Mouse (Mus musculus): Measurements from ENCODE around the gene Map3k5. TPM values are rescaled to one million over a fixed set of nuclear protein-coding genes. Genes with fewer than 3 reads are reported as not detected.

The Map3k5 gene
- polyA plus RNA-seq, 1 experiment from 2014 or later: 1.9 TPM

GRCm38 (mm10) chr10:19948381-19948780, 14.1 kb downstream of the Map3k5 start:
- Histone ChIP-seq H3K9ac (no peak overlapping the region), H3K9me3 (no peaks in the 10 kb centered on the region), H3K4me2 (no peak overlapping the region), H3K36me3 (no peaks in the 10 kb centered on the region), H3K27me3 (no peaks in the 10 kb centered on the region), H3K4me3 (no peak overlapping the region), H3K4me1 (0 out of 2 replicates have a peak, but pooled peaks cover 11% of the 10 kb centered on the region), H3K27ac (no peak overlapping the region)
- 89% methylated on average over 11 of the region's 11 CpGs for WGBS
- ATAC-seq (ENCODE audit: borderline replicate concordance, extremely low read depth, low FRiP score, low TSS enrichment): no peak

GRCm38 (mm10) chr10:19949106-19949505, 14.8 kb downstream of the Map3k5 start:
- ATAC-seq (ENCODE audit: borderline replicate concordance, extremely low read depth, low FRiP score, low TSS enrichment): no peak
- 90% methylated on average over 4 of the region's 4 CpGs for WGBS
- no peak overlapping the region for H3K9ac ChIP-seq
- no peaks in the 10 kb centered on the region for H3K9me3 ChIP-seq
- no peak overlapping the region for H3K4me3 ChIP-seq
- no peaks in the 10 kb centered on the region for H3K27me3 ChIP-seq
- H3K27ac ChIP-seq: no peak overlapping the region
- no peaks in the 10 kb centered on the region for H3K36me3 ChIP-seq
- 0 out of 2 replicates have a peak, but pooled peaks cover 13% of the 10 kb centered on the region for H3K4me1 ChIP-seq
- H3K4me2 ChIP-seq: no peak overlapping the region

GRCm38 (mm10) chr10:19953032-19953761, 18.9 kb downstream of the Map3k5 start:
- Histone ChIP-seq H3K9ac (no peak overlapping the region), H3K9me3 (no peaks in the 10 kb centered on the region), H3K36me3 (no peaks in the 10 kb centered on the region), H3K4me3 (no peak overlapping the region), H3K4me1 (peaks cover 33% of the 10 kb centered on the region), H3K4me2 (no peak overlapping the region), H3K27ac (no peak overlapping the region), H3K27me3 (no peaks in the 10 kb centered on the region)
- no peak for ATAC-seq (ENCODE audit: borderline replicate concordance, extremely low read depth, low FRiP score, low TSS enrichment)
- WGBS: 69% methylated on average over 11 of the region's 11 CpGs

GRCm38 (mm10) chr10:19954572-19954971, 20.3 kb downstream of the Map3k5 start:
- Histone ChIP-seq H3K4me3 (no peak overlapping the region), H3K4me2 (no peak overlapping the region), H3K9me3 (no peaks in the 10 kb centered on the region), H3K9ac (no peak overlapping the region), H3K4me1 (peaks cover 33% of the 10 kb centered on the region), H3K27ac (no peak overlapping the region), H3K27me3 (no peaks in the 10 kb centered on the region), H3K36me3 (no peaks in the 10 kb centered on the region)
- no peak for ATAC-seq (ENCODE audit: borderline replicate concordance, extremely low read depth, low FRiP score, low TSS enrichment)
- 66% methylated on average over 3 of the region's 3 CpGs for WGBS

GRCm38 (mm10) chr10:19955817-19956216, 21.5 kb downstream of the Map3k5 start:
- Histone ChIP-seq H3K9me3 (no peaks in the 10 kb centered on the region), H3K4me3 (no peak overlapping the region), H3K36me3 (no peaks in the 10 kb centered on the region), H3K4me2 (no peak overlapping the region), H3K4me1 (peaks cover 33% of the 10 kb centered on the region), H3K27ac (peak overlapping the region; percentile 71; the same call in 1 of the 2 replicates), H3K27me3 (no peaks in the 10 kb centered on the region), H3K9ac (no peak overlapping the region)
- ATAC-seq (ENCODE audit: borderline replicate concordance, extremely low read depth, low FRiP score, low TSS enrichment): no peak
- WGBS: 73% methylated on average over 6 of the region's 6 CpGs

GRCm38 (mm10) chr10:19956745-19957144, 22.5 kb downstream of the Map3k5 start:
- Histone ChIP-seq H3K36me3 (no peaks in the 10 kb centered on the region), H3K4me3 (no peak overlapping the region), H3K4me1 (peaks cover 33% of the 10 kb centered on the region), H3K27me3 (no peaks in the 10 kb centered on the region), H3K27ac (peak overlapping the region; percentile 71), H3K4me2 (peak overlapping the region; percentile 30; the same call in 1 of the 2 replicates), H3K9ac (no peak overlapping the region), H3K9me3 (no peaks in the 10 kb centered on the region)
- WGBS: 16% methylated on average over 6 of the region's 6 CpGs
- ATAC-seq (ENCODE audit: borderline replicate concordance, extremely low read depth, low FRiP score, low TSS enrichment): peak; percentile 89

GRCm38 (mm10) chr10:19960831-19961380, 26.6 kb downstream of the Map3k5 start:
- no peak overlapping the region for H3K4me2 ChIP-seq
- H3K9ac ChIP-seq: no peak overlapping the region
- H3K27ac ChIP-seq: no peak overlapping the region
- no peaks in the 10 kb centered on the region for H3K27me3 ChIP-seq
- no peak overlapping the region for H3K4me3 ChIP-seq
- 61% methylated on average over 6 of the region's 6 CpGs for WGBS
- H3K36me3 ChIP-seq: no peaks in the 10 kb centered on the region
- H3K9me3 ChIP-seq: no peaks in the 10 kb centered on the region
- H3K4me1 ChIP-seq: peaks cover 37% of the 10 kb centered on the region
- ATAC-seq (ENCODE audit: borderline replicate concordance, extremely low read depth, low FRiP score, low TSS enrichment): no peak

GRCm38 (mm10) chr10:19962746-19963145, 28.5 kb downstream of the Map3k5 start:
- WGBS: 81% methylated on average over 4 of the region's 4 CpGs

GRCm38 (mm10) chr10:19963206-19963605, 28.9 kb downstream of the Map3k5 start:
- WGBS: 63% methylated on average over 1 of the region's 1 CpGs
- H3K4me2 ChIP-seq: no peak overlapping the region
- H3K27ac ChIP-seq: no peak overlapping the region

More at GRCm38 (mm10) chr10:19962746-19963145, 28.5 kb downstream of the Map3k5 start:
- H3K4me2 ChIP-seq: no peak overlapping the region
- H3K4me3 ChIP-seq: no peak overlapping the region
- no peak overlapping the region for H3K27ac ChIP-seq
- no peak for ATAC-seq (ENCODE audit: borderline replicate concordance, extremely low read depth, low FRiP score, low TSS enrichment)
- no peak overlapping the region for H3K9ac ChIP-seq
- H3K36me3 ChIP-seq: no peaks in the 10 kb centered on the region
- H3K4me1 ChIP-seq: peaks cover 22% of the 10 kb centered on the region
- H3K27me3 ChIP-seq: no peaks in the 10 kb centered on the region
- no peaks in the 10 kb centered on the region for H3K9me3 ChIP-seq

GRCm38 (mm10) chr10:19964105-19964504, 29.8 kb downstream of the Map3k5 start:
- Histone ChIP-seq H3K27me3 (no peaks in the 10 kb centered on the region), H3K4me2 (no peak overlapping the region), H3K27ac (peak overlapping the region; percentile 22; the same call in 1 of the 2 replicates), H3K4me1 (peaks cover 28% of the 10 kb centered on the region), H3K4me3 (no peak overlapping the region), H3K9ac (no peak overlapping the region), H3K9me3 (no peaks in the 10 kb centered on the region), H3K36me3 (no peaks in the 10 kb centered on the region)
- ATAC-seq (ENCODE audit: borderline replicate concordance, extremely low read depth, low FRiP score, low TSS enrichment): no peak
- 50% methylated on average over 4 of the region's 4 CpGs for WGBS

More at GRCm38 (mm10) chr10:19963206-19963605, 28.9 kb downstream of the Map3k5 start:
- Histone ChIP-seq H3K27me3 (no peaks in the 10 kb centered on the region), H3K4me3 (no peak overlapping the region), H3K9me3 (no peaks in the 10 kb centered on the region), H3K4me1 (peaks cover 20% of the 10 kb centered on the region), H3K9ac (no peak overlapping the region), H3K36me3 (no peaks in the 10 kb centered on the region)
- no peak for ATAC-seq (ENCODE audit: borderline replicate concordance, extremely low read depth, low FRiP score, low TSS enrichment)

- Histone ChIP-seq H3K36me3 (no peaks in the 10 kb centered on the region), H3K27ac (no peak overlapping the region), H3K4me3 (no peak overlapping the region), H3K4me2 (no peak overlapping the region), H3K9ac (no peak overlapping the region), H3K9me3 (no peaks in the 10 kb centered on the region), H3K27me3 (no peaks in the 10 kb centered on the region), H3K4me1 (peaks cover 30% of the 10 kb centered on the region)
- 59% methylated on average over 6 of the region's 6 CpGs for WGBS
- no peak for ATAC-seq (ENCODE audit: borderline replicate concordance, extremely low read depth, low FRiP score, low TSS enrichment)
Observed at GRCm38 (mm10) chr10:19966597-19966996, 32.3 kb downstream of the Map3k5 start.

- peaks cover 30% of the 10 kb centered on the region for H3K4me1 ChIP-seq
- no peak overlapping the region for H3K27ac ChIP-seq
- H3K4me3 ChIP-seq: no peak overlapping the region
- no peak overlapping the region for H3K4me2 ChIP-seq
- no peaks in the 10 kb centered on the region for H3K36me3 ChIP-seq
- H3K9me3 ChIP-seq: no peaks in the 10 kb centered on the region
- no peak for ATAC-seq (ENCODE audit: borderline replicate concordance, extremely low read depth, low FRiP score, low TSS enrichment)
- H3K27me3 ChIP-seq: no peaks in the 10 kb centered on the region
- WGBS: 75% methylated on average over 8 of the region's 8 CpGs
- no peak overlapping the region for H3K9ac ChIP-seq
Observed at GRCm38 (mm10) chr10:19968445-19968844, 34.2 kb downstream of the Map3k5 start.

Data from lung, embryonic 15.5 days (tissue).